Mouse (Mus musculus): ENCODE measurements around the gene Mkrn3. TPM values are rescaled to one million over a fixed set of nuclear protein-coding genes. Genes with fewer than 3 reads are reported as not detected.

Gene Mkrn3
- polyA plus RNA-seq, 1 experiment: 1.3 TPM

DNA sequence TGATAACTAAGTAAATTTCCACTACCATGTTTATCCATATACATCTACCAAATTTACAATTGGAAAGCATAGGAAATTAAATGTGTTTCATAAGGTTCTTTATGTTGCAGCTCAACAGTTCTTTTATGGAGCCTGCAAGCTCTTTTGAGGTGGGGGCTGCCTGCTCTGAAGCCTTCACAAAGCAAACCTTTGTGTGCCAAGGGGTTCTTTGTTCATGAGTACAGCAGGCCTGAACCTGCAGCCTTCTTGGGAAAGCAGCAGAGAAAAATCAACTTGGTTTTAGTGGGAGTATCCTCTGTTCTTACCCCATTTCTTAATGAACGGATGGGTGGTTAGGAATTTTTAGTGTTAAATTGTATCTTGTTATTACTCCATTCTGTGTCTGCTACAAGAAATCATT, 4.7 kb downstream of the Mkrn3 start:
- H3ac ChIP-seq (ENCODE audit: control insufficient read depth, insufficient read length): no peak overlapping the region
- TF ChIP-seq TCF3 (IDR thresholded peaks at IDR 0.05; ENCODE audit: insufficient read length, low read depth): no peak

DNA sequence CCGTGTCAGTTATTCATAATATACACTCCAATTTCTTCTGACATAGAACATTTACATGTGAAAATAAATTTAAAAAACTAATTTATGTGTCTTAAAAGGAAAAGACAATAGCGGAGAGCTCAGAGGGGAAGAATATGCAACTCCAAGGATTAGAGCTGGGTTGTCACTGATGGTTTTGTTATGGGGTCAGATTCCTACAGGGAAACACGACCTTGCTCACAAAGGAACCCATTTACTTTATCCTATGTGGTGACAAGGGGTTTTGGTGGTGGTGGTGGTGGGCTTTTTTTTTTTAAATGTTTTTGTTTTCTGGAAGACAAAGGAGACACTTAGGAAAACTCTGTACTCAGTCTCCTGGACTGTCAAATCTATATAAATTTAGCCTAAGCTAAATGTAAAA, 12.1 kb downstream of the Mkrn3 start:
- no peaks in the 10 kb centered on the region for H3K36me3 ChIP-seq (ENCODE audit: control insufficient read depth, insufficient read depth)
- H3K79me2 ChIP-seq (ENCODE audit: control insufficient read depth, insufficient read depth): no peaks in the 10 kb centered on the region
- H3K4me2 ChIP-seq (ENCODE audit: low read depth): no peak overlapping the region
- H3K27me3 ChIP-seq (ENCODE audit: control insufficient read depth, insufficient read depth, insufficient read length): peaks cover 5% of the 10 kb centered on the region
- H3ac ChIP-seq (ENCODE audit: control insufficient read depth, insufficient read length): no peak overlapping the region
- TF ChIP-seq TCF12 (IDR thresholded peaks at IDR 0.05; ENCODE audit: insufficient read depth, poor library complexity, severe bottlenecking) (no peak), MYOG (IDR thresholded peaks at IDR 0.05; ENCODE audit: control insufficient read depth in 1 of 3, insufficient read depth in 1 of 3, insufficient read length in 2 of 3, low read depth in 2 of 3) (no peak), CEBPB (IDR thresholded peaks at IDR 0.05; ENCODE audit: insufficient read depth, poor library complexity, severe bottlenecking) (no peak), POLR2AphosphoS2 (IDR thresholded peaks at IDR 0.05; ENCODE audit: insufficient read length, low read depth) (no peak), USF1 (IDR thresholded peaks at IDR 0.05; ENCODE audit: low read depth) (no peak), E2F4 (IDR thresholded peaks at IDR 0.05; ENCODE audit: insufficient read depth) (no peak), MYOD1 (IDR thresholded peaks at IDR 0.05; ENCODE audit: control insufficient read depth in 1 of 3, insufficient read length in 2 of 3, low read depth in 2 of 3) (no peak), POLR2A (IDR thresholded peaks at IDR 0.05; ENCODE audit: insufficient read length, low read depth) (no peak), TCF3 (IDR thresholded peaks at IDR 0.05; ENCODE audit: insufficient read length, low read depth) (no peak), REST (IDR thresholded peaks at IDR 0.05; ENCODE audit: insufficient read depth, insufficient read length) (no peak), SRF (IDR thresholded peaks at IDR 0.05; ENCODE audit: control insufficient read depth, insufficient read length, low read depth) (no peak), MAX (IDR thresholded peaks at IDR 0.05; ENCODE audit: low read depth) (no peak)
- H3K4me3 ChIP-seq: no peak overlapping the region

More for the DNA sequence above, 4.7 kb downstream of the Mkrn3 start:
- Histone ChIP-seq H3K79me2 (ENCODE audit: control insufficient read depth, insufficient read depth) (no peaks in the 10 kb centered on the region), H3K4me2 (ENCODE audit: low read depth) (no peak overlapping the region), H3K36me3 (ENCODE audit: control insufficient read depth, insufficient read depth) (no peaks in the 10 kb centered on the region), H3K4me3 (no peak overlapping the region), H3K27me3 (ENCODE audit: control insufficient read depth, insufficient read depth, insufficient read length) (no peaks in the 10 kb centered on the region)

DNA sequence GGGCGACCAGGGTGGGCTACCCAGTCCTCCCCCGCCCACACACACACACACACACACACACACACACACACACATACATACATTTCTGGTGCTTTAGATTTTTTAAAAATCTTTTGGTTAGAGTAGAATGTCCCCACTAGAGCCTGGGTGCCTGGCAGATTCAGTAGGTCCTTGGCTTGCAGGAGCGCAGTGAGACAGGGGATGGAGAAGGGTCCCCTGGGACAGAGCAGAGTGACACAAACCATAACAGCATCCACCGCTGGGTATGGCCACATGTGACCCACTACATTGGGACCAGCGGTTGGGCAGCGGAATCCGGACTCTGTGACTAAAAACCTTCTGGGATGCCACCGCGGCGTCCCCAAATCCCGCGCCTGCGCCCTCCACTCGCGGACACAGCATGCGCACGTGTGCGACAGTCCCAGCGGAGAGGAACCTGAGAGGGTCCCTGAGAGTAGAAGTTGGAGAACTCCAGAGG, 13.3 kb downstream of the Mkrn3 start:
- Histone ChIP-seq H3K36me3 (ENCODE audit: control insufficient read depth, insufficient read depth) (no peaks in the 10 kb centered on the region), H3K4me3 (no peak overlapping the region), H3K4me2 (ENCODE audit: low read depth) (no peak overlapping the region), H3ac (ENCODE audit: control insufficient read depth, insufficient read length) (no peak overlapping the region), H3K27me3 (ENCODE audit: control insufficient read depth, insufficient read depth, insufficient read length) (peaks cover 5% of the 10 kb centered on the region), H3K79me2 (ENCODE audit: control insufficient read depth, insufficient read depth) (no peaks in the 10 kb centered on the region)
- TF ChIP-seq MYOG (IDR thresholded peaks at IDR 0.05; ENCODE audit: control insufficient read depth in 1 of 3, insufficient read depth in 1 of 3, insufficient read length in 2 of 3, low read depth in 2 of 3) (no peak), TCF3 (IDR thresholded peaks at IDR 0.05; ENCODE audit: insufficient read length, low read depth) (no peak), MAX (IDR thresholded peaks at IDR 0.05; ENCODE audit: low read depth) (no peak), MYOD1 (IDR thresholded peaks at IDR 0.05; ENCODE audit: control insufficient read depth in 1 of 3, insufficient read length in 2 of 3, low read depth in 2 of 3) (no peak), TCF12 (IDR thresholded peaks at IDR 0.05; ENCODE audit: insufficient read depth, poor library complexity, severe bottlenecking) (no peak), SRF (IDR thresholded peaks at IDR 0.05; ENCODE audit: control insufficient read depth, insufficient read length, low read depth) (no peak), POLR2A (IDR thresholded peaks at IDR 0.05; ENCODE audit: insufficient read length, low read depth) (no peak), CEBPB (IDR thresholded peaks at IDR 0.05; ENCODE audit: insufficient read depth, poor library complexity, severe bottlenecking) (no peak), POLR2AphosphoS2 (IDR thresholded peaks at IDR 0.05; ENCODE audit: insufficient read length, low read depth) (no peak), E2F4 (IDR thresholded peaks at IDR 0.05; ENCODE audit: insufficient read depth) (no peak), USF1 (IDR thresholded peaks at IDR 0.05; ENCODE audit: low read depth) (no peak), REST (IDR thresholded peaks at IDR 0.05; ENCODE audit: insufficient read depth, insufficient read length) (no peak)

DNA sequence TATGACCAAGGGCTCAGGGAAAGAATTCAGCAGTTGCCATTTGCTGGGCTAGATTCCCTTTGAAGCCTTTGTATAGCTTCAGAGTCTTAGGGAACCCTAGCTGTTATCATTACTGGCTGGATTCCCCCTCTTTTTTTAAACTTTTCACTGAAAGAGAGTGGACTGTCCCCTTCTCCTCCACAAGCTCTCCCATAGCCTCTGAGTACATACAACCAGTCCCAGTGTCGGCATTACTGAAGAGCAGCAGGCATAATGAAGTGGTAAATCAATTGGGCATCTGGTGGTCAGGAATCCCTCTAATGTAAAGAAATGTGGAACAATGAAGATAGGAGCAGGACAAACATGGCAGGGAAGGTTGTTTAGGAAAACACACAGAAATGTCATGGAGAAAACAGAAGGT, 27.7 kb downstream of the Mkrn3 start:
- Histone ChIP-seq H3ac (ENCODE audit: control insufficient read depth, insufficient read length) (no peak overlapping the region), H3K27me3 (ENCODE audit: control insufficient read depth, insufficient read depth, insufficient read length) (no peaks in the 10 kb centered on the region), H3K4me3 (no peak overlapping the region), H3K36me3 (ENCODE audit: control insufficient read depth, insufficient read depth) (no peaks in the 10 kb centered on the region), H3K4me2 (ENCODE audit: low read depth) (no peak overlapping the region), H3K79me2 (ENCODE audit: control insufficient read depth, insufficient read depth) (no peaks in the 10 kb centered on the region)
- no peak for TF ChIP-seq POLR2A (IDR thresholded peaks at IDR 0.05; ENCODE audit: insufficient read length, low read depth)
- no peak for TF ChIP-seq MYOD1 (IDR thresholded peaks at IDR 0.05; ENCODE audit: control insufficient read depth in 1 of 3, insufficient read length in 2 of 3, low read depth in 2 of 3)
- TF ChIP-seq MAX (IDR thresholded peaks at IDR 0.05; ENCODE audit: low read depth): no peak
- no peak for TF ChIP-seq TCF3 (IDR thresholded peaks at IDR 0.05; ENCODE audit: insufficient read length, low read depth)
- TF ChIP-seq MYOG (IDR thresholded peaks at IDR 0.05; ENCODE audit: control insufficient read depth in 1 of 3, insufficient read depth in 1 of 3, insufficient read length in 2 of 3, low read depth in 2 of 3): no peak
- no peak for TF ChIP-seq SRF (IDR thresholded peaks at IDR 0.05; ENCODE audit: control insufficient read depth, insufficient read length, low read depth)
- TF ChIP-seq TCF12 (IDR thresholded peaks at IDR 0.05; ENCODE audit: insufficient read depth, poor library complexity, severe bottlenecking): no peak
- no peak for TF ChIP-seq E2F4 (IDR thresholded peaks at IDR 0.05; ENCODE audit: insufficient read depth)
- no peak for TF ChIP-seq REST (IDR thresholded peaks at IDR 0.05; ENCODE audit: insufficient read depth, insufficient read length)
- TF ChIP-seq CEBPB (IDR thresholded peaks at IDR 0.05; ENCODE audit: insufficient read depth, poor library complexity, severe bottlenecking): no peak
- no peak for TF ChIP-seq POLR2AphosphoS2 (IDR thresholded peaks at IDR 0.05; ENCODE audit: insufficient read length, low read depth)
- TF ChIP-seq USF1 (IDR thresholded peaks at IDR 0.05; ENCODE audit: low read depth): no peak

DNA sequence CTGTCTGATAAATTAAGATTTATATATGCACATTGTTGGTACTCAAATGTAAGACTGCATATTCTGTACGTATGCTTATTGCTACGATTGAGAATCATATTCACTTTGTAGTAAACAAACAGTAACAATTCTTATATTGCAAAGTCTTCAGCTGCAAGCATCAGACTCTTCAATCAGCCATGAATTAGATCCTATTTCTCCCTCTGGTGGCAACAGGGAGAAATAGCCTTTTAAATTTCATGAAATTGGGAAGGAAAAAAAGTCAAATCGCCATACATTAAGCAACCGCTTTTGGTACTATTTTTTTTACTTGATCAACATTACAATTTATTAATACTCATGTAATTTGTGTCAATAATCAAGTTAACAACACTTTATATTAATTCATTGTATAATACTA, 31.6 kb downstream of the Mkrn3 start:
- Histone ChIP-seq H3ac (ENCODE audit: control insufficient read depth, insufficient read length) (no peak overlapping the region), H3K36me3 (ENCODE audit: control insufficient read depth, insufficient read depth) (no peaks in the 10 kb centered on the region), H3K27me3 (ENCODE audit: control insufficient read depth, insufficient read depth, insufficient read length) (no peaks in the 10 kb centered on the region), H3K4me3 (no peak overlapping the region), H3K79me2 (ENCODE audit: control insufficient read depth, insufficient read depth) (no peaks in the 10 kb centered on the region), H3K4me2 (ENCODE audit: low read depth) (no peak overlapping the region)
- TF ChIP-seq MYOG (IDR thresholded peaks at IDR 0.05; ENCODE audit: control insufficient read depth in 1 of 3, insufficient read depth in 1 of 3, insufficient read length in 2 of 3, low read depth in 2 of 3) (no peak), POLR2A (IDR thresholded peaks at IDR 0.05; ENCODE audit: insufficient read length, low read depth) (no peak)

All from myocyte (in vitro differentiated cells).